Mouse (Mus musculus) heart, postnatal 0 days (tissue): Measurements from ENCODE around the gene Mafk. TPM values are rescaled to one million over a fixed set of nuclear protein-coding genes. Genes with fewer than 3 reads are reported as not detected.

Source experiments
- ATAC-seq: fragments of 200-750 bp; cut with Nextera tagmentation; 2 replicates; pipeline ENCODE4 v1.8.0; 2017; ENCODE audit warnings: low read depth, moderate number of reproducible peaks, moderate library complexity; ENCODE audit not compliant: insufficient read depth
- DNase-seq: peaks from one replicate; pipeline ENCODE4 v3.0.0-alpha.2; 2016; ENCODE audit warnings: low spot score
- H3K27ac ChIP-seq: fragments of 300-500 bp; sonication (generic); 2 replicates; pipeline ENCODE4 v1.5.1; 2014; ENCODE audit warnings: low read depth, mild to moderate bottlenecking
- H3K27me3 ChIP-seq: fragments of 300-500 bp; sonication (generic); 2 replicates; pipeline ENCODE4 v1.6.1; 2014; ENCODE audit warnings: low read length, mixed read lengths; ENCODE audit not compliant: control insufficient read depth, insufficient read depth
- H3K36me3 ChIP-seq: fragments of 300-500 bp; sonication (generic); replicated peaks from 2 replicates; pipeline ENCODE4 v1.6.1; 2014; ENCODE audit warnings: low read length, mixed read lengths; ENCODE audit not compliant: control insufficient read depth, insufficient read depth
- H3K4me1 ChIP-seq: fragments of 300-500 bp; sonication (generic); 2 replicates; pipeline ENCODE4 v1.6.1; 2014; ENCODE audit warnings: antibody characterized with exemption; ENCODE audit not compliant: control insufficient read depth, insufficient read depth
- H3K4me2 ChIP-seq: fragments of 300-500 bp; sonication (generic); 2 replicates; pipeline ENCODE4 v1.6.1; 2014; ENCODE audit warnings: low read depth, mild to moderate bottlenecking, low read length, moderate library complexity
- H3K4me3 ChIP-seq: fragments of 300-500 bp; sonication (generic); 2 replicates; pipeline ENCODE4 v1.5.1; 2014; ENCODE audit warnings: low read depth, low read length
- H3K9ac ChIP-seq: fragments of 300-500 bp; sonication (generic); replicated peaks from 2 replicates; pipeline ENCODE4 v1.6.1; 2014; ENCODE audit warnings: low read depth, low read length, mixed read lengths
- H3K9me3 ChIP-seq: fragments of 300-500 bp; sonication (generic); replicated peaks from 2 replicates; pipeline ENCODE4 v1.6.1; 2016; ENCODE audit warnings: low read length; ENCODE audit not compliant: control insufficient read depth
- CTCF ChIP-seq: IDR thresholded peaks from 2 replicates; pipeline ENCODE4 v1.5.1; 2016; ENCODE audit warnings: antibody characterized with exemption, control low read depth, low read depth
- EP300 ChIP-seq: IDR thresholded peaks from 2 replicates; pipeline ENCODE4 v1.6.1; 2016; ENCODE audit warnings: antibody characterized with exemption, low read depth
- WGBS: fragments of 180-500 bp; shearing (Covaris S2); extraction: QIAGEN DNeasy Blood & Tissue Kit; methylation state at CpG from one replicate; pipeline ENCODE4 v1.1.7; 2014; 5-methylcytosine and 5-hydroxymethylcytosine counted together
- polyA plus RNA-seq: library from polyadenylated mRNA; unstranded; fragments of >200 nt; fragmentation: Nextera tagmentation; extraction: Ambion mirVana; gene quantifications from 2 replicates; pipeline ENCODE4 v1.2.1, GENCODE M21; 2015
- total RNA-seq: library from RNA; depleted of rRNA; stranded (reverse); fragments of >200 nt; gene quantifications from 2 replicates; pipeline ENCODE4 v1.2.3, GENCODE M21; 2014; ENCODE audit warnings: low replicate concordance

Mafk gene
- total and polyA plus RNA-seq, 2 experiments from 2014 or later = 16.7 to 41.2 TPM

GRCm38 (mm10) chr5:139775216-139775926 is 15.9 kb upstream of the Mafk start, which contains the start of gene Ints1:
Gene Ints1, minus strand, starts transcription at chr5:139775674.
- H3K4me1 ChIP-seq = no peaks in the 10 kb centered on the region; the same call in 1 of the 2 replicates
- ATAC-seq (peak; percentile 92), DNase-seq (peak; percentile 98)
- H3K4me3 ChIP-seq = peak within 1 kb of the TSS; percentile 95
- H3K9me3 ChIP-seq = no peaks in the 10 kb centered on the region
- TF ChIP-seq EP300 (peak; percentile 32; the same call in 1 of the 2 replicates), CTCF (peak; percentile 97)
- H3K27me3 ChIP-seq = no peaks in the 10 kb centered on the region
- H3K36me3 ChIP-seq = peaks cover 24% of the 10 kb centered on the region
- under 1% methylated on average over 55 of the region's 55 CpGs for WGBS
- peak within 1 kb of the TSS; percentile 92 for H3K4me2 ChIP-seq
- H3K27ac ChIP-seq = peak within 1 kb of the TSS; percentile 30; the same call in 1 of the 2 replicates
- H3K9ac ChIP-seq = peak within 1 kb of the TSS; percentile 70

- H3K9me3 ChIP-seq = no peaks in the 10 kb centered on the region
- ATAC-seq (no peak), DNase-seq (no peak)
- H3K4me3 ChIP-seq = no peak overlapping the region
- H3K36me3 ChIP-seq = peaks cover 8% of the 10 kb centered on the region
- peak overlapping the region; percentile 5; the same call in 1 of the 2 replicates for H3K27ac ChIP-seq
- no peak overlapping the region for H3K9ac ChIP-seq
- 70% methylated on average over 5 of the region's 5 CpGs for WGBS
- no peak for TF ChIP-seq CTCF
- TF ChIP-seq EP300 = no peak
- H3K4me1 ChIP-seq = no peaks in the 10 kb centered on the region; the same call in 1 of the 2 replicates
- H3K4me2 ChIP-seq = no peak overlapping the region
- no peaks in the 10 kb centered on the region for H3K27me3 ChIP-seq
Measured at GRCm38 (mm10) chr5:139776966-139777365, 14.3 kb upstream of the Mafk start.

GRCm38 (mm10) chr5:139781406-139781805 is 9.9 kb upstream of the Mafk start:
- DNase-seq (no peak), ATAC-seq (no peak)
- 64% methylated on average over 8 of the region's 8 CpGs for WGBS
- H3K4me1 ChIP-seq = no peaks in the 10 kb centered on the region
- no peak overlapping the region for H3K27ac ChIP-seq
- no peak overlapping the region for H3K4me3 ChIP-seq
- H3K27me3 ChIP-seq = no peaks in the 10 kb centered on the region
- H3K36me3 ChIP-seq = no peaks in the 10 kb centered on the region
- no peak overlapping the region for H3K9ac ChIP-seq
- H3K9me3 ChIP-seq = no peaks in the 10 kb centered on the region
- TF ChIP-seq EP300 (no peak), CTCF (no peak)
- no peak overlapping the region for H3K4me2 ChIP-seq

- Histone ChIP-seq H3K4me1 (peaks cover 23% of the 10 kb centered on the region), H3K9me3 (no peaks in the 10 kb centered on the region), H3K4me3 (no peak overlapping the region), H3K9ac (no peak overlapping the region), H3K36me3 (no peaks in the 10 kb centered on the region), H3K27me3 (no peaks in the 10 kb centered on the region), H3K27ac (no peak overlapping the region), H3K4me2 (no peak overlapping the region)
- no peak for DNase-seq
- TF ChIP-seq CTCF (no peak; the same call in 1 of the 2 replicates), EP300 (no peak)
- 49% methylated on average over 4 of the region's 4 CpGs for WGBS
- ATAC-seq = no peak
Measured at GRCm38 (mm10) chr5:139789466-139789865, 1.8 kb upstream of the Mafk start.

- Histone ChIP-seq H3K4me3 (peak overlapping the region; percentile 87), H3K4me1 (peaks cover 49% of the 10 kb centered on the region), H3K9ac (peak overlapping the region; percentile 88), H3K9me3 (no peaks in the 10 kb centered on the region), H3K36me3 (no peaks in the 10 kb centered on the region; the same call in 1 of the 2 replicates), H3K27me3 (no peaks in the 10 kb centered on the region), H3K4me2 (peak overlapping the region; percentile 100), H3K27ac (peak overlapping the region; percentile 97)
- DNase-seq = no peak
- TF ChIP-seq EP300 (no peak), CTCF (no peak)
- ATAC-seq = no peak
- WGBS = 2% methylated on average over 11 of the region's 11 CpGs
Measured at GRCm38 (mm10) chr5:139792159-139792775, 954 bp downstream of the Mafk start.
